Mouse (Mus musculus) kidney, embryonic 14.5 days (tissue): ENCODE measurements around the gene Desi1. TPM values are rescaled to one million over a fixed set of nuclear protein-coding genes. Genes with fewer than 3 reads are reported as not detected.

Experiments
- ATAC-seq: fragments of 200-750 bp; cut with Nextera tagmentation; 2 replicates; pipeline ENCODE4 v1.8.0; 2017; ENCODE audit warnings: moderate number of reproducible peaks, mild to moderate bottlenecking, moderate TSS enrichment, moderate library complexity; ENCODE audit not compliant: low FRiP score, low TSS enrichment
- H3K27ac ChIP-seq: fragments of 300-500 bp; sonication (generic); 2 replicates; pipeline ENCODE4 v1.5.1; 2014; ENCODE audit warnings: low read depth, mild to moderate bottlenecking, low read length, moderate library complexity, mixed read lengths
- H3K27me3 ChIP-seq: fragments of 300-500 bp; sonication (generic); 2 replicates; pipeline ENCODE4 v1.6.1; 2014; ENCODE audit warnings: mild to moderate bottlenecking, low read length; ENCODE audit not compliant: control insufficient read depth, insufficient read depth
- H3K36me3 ChIP-seq: fragments of 300-500 bp; sonication (generic); 2 replicates; pipeline ENCODE4 v1.6.1; 2014; ENCODE audit warnings: low read length, mixed read lengths; ENCODE audit not compliant: control insufficient read depth, insufficient read depth
- H3K4me1 ChIP-seq: fragments of 300-500 bp; sonication (generic); 2 replicates; pipeline ENCODE4 v1.6.1; 2014; ENCODE audit warnings: low read length, mixed read lengths; ENCODE audit not compliant: control insufficient read depth, insufficient read depth
- H3K4me2 ChIP-seq: fragments of 300-500 bp; sonication (generic); replicated peaks from 2 replicates; pipeline ENCODE4 v1.6.1; 2014; ENCODE audit warnings: low read depth, mild to moderate bottlenecking, low read length
- H3K4me3 ChIP-seq: fragments of 300-500 bp; sonication (generic); 2 replicates; pipeline ENCODE4 v1.5.1; 2014; ENCODE audit warnings: mild to moderate bottlenecking, low read length
- H3K9ac ChIP-seq: fragments of 300-500 bp; sonication (generic); 2 replicates; pipeline ENCODE4 v1.6.1; 2014; ENCODE audit warnings: low read depth, mild to moderate bottlenecking, low read length, moderate library complexity
- H3K9me3 ChIP-seq: fragments of 300-500 bp; sonication (generic); 2 replicates; pipeline ENCODE4 v1.6.1; 2016; ENCODE audit warnings: low read length; ENCODE audit not compliant: control insufficient read depth
- WGBS: fragments of 180-500 bp; shearing (Covaris S2); extraction: QIAGEN DNeasy Blood & Tissue Kit; methylation state at CpG from one replicate; pipeline ENCODE4 v1.1.7; 2014; 5-methylcytosine and 5-hydroxymethylcytosine counted together
- polyA plus RNA-seq: library from polyadenylated mRNA; unstranded; fragments of >200 nt; fragmentation: Nextera tagmentation; extraction: Ambion mirVana; gene quantifications from 2 replicates; pipeline ENCODE4 v1.2.1, GENCODE M21; 2014

Gene Desi1
- polyA plus RNA-seq: 18.9 and 33.0 TPM in 2 replicates

GRCm38 (mm10) chr15:82033762-82034161, at the start of gene Desi1:
Gene Desi1, minus strand, starts transcription at chr15:82033862.
- no peak within 1 kb of the TSS for H3K9ac ChIP-seq
- ATAC-seq: no peak
- no peaks in the 10 kb centered on the region for H3K9me3 ChIP-seq
- no peak within 1 kb of the TSS for H3K27ac ChIP-seq
- H3K4me3 ChIP-seq: no peak within 1 kb of the TSS
- peaks cover 66% of the 10 kb centered on the region for H3K36me3 ChIP-seq
- WGBS: 85% methylated on average over 4 of the region's 4 CpGs
- H3K4me2 ChIP-seq: no peak within 1 kb of the TSS
- H3K4me1 ChIP-seq: no peaks in the 10 kb centered on the region
- H3K27me3 ChIP-seq: no peaks in the 10 kb centered on the region

- Histone ChIP-seq H3K4me3 (no peak overlapping the region), H3K9me3 (no peaks in the 10 kb centered on the region), H3K4me2 (no peak overlapping the region), H3K27ac (no peak overlapping the region), H3K27me3 (no peaks in the 10 kb centered on the region), H3K36me3 (no peaks in the 10 kb centered on the region), H3K9ac (no peak overlapping the region), H3K4me1 (no peaks in the 10 kb centered on the region)
- ATAC-seq: no peak
- WGBS: 38% methylated on average over 7 of the region's 7 CpGs
Measured at GRCm38 (mm10) chr15:82081161-82081560, 47.5 kb upstream of the Desi1 start.

DNA sequence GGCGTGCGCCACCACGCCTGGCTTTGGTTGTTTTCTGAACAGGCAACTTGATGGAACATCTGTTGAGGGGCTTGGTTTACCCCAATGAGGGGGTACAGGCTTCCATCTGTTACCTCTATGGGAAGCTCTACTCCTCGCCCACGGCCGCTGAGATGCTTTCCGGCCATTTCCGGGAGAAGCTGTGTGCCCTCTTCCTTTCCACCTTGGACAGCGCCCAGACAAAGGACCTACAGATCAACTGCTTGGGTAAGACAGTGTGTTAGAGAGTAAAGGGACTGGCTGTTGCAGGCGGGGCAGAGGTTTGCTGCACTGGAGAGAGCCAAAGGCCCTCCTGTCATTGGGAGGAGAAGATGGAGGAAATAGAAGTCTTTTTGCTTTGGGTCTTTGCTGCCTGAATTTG, 46.2 kb upstream of the Desi1 start:
- no peak overlapping the region for H3K4me3 ChIP-seq

GRCm38 (mm10) chr15:82073490-82073889, 39.8 kb upstream of the Desi1 start:
- Histone ChIP-seq H3K36me3 (no peaks in the 10 kb centered on the region), H3K9me3 (no peaks in the 10 kb centered on the region), H3K27me3 (peaks cover 22% of the 10 kb centered on the region), H3K4me3 (no peak overlapping the region), H3K27ac (no peak overlapping the region), H3K4me1 (no peaks in the 10 kb centered on the region), H3K4me2 (no peak overlapping the region), H3K9ac (no peak overlapping the region)
- WGBS: 87% methylated on average over 7 of the region's 7 CpGs
- ATAC-seq: no peak

More for the DNA sequence above, 46.2 kb upstream of the Desi1 start:
- ATAC-seq: no peak
- H3K27ac ChIP-seq: no peak overlapping the region
- H3K9me3 ChIP-seq: no peaks in the 10 kb centered on the region
- no peaks in the 10 kb centered on the region for H3K4me1 ChIP-seq
- no peak overlapping the region for H3K9ac ChIP-seq
- no peaks in the 10 kb centered on the region for H3K27me3 ChIP-seq
- WGBS: 61% methylated on average over 10 of the region's 10 CpGs
- H3K4me2 ChIP-seq: no peak overlapping the region
- H3K36me3 ChIP-seq: no peaks in the 10 kb centered on the region

GRCm38 (mm10) chr15:82071816-82072469, 38.3 kb upstream of the Desi1 start:
- Histone ChIP-seq H3K27me3 (peaks cover 22% of the 10 kb centered on the region), H3K4me3 (no peak overlapping the region)
- WGBS: 91% methylated on average over 26 of the region's 26 CpGs

DNA sequence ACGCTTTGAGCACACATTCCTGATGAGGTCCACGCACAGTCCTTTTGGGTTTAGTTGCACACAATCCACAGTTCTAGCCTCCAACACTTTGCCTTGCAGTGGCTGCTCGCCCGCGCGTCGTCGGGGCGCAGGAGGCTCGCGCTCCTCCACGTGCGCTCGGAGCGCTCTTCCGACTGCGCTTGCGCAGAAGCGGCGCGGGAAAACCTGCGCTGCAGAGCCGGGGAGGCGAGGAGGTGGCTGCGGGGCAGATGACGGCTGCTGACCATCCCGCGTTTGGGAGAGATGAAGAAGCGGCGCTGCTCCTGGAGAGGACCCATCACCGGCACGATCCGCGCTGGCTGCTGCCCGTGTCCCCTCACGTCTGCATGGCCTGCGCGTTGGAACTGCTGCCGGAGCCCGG, 36.2 kb upstream of the Desi1 start, which contains the start of gene Mei1:
Mei1 (plus strand) TSS at position 99 of the 400 bp plus-strand sequence.
- Histone ChIP-seq H3K4me3 (peak within 1 kb of the TSS; percentile 17), H3K27me3 (peaks cover 22% of the 10 kb centered on the region), H3K4me1 (no peaks in the 10 kb centered on the region), H3K9me3 (no peaks in the 10 kb centered on the region), H3K4me2 (peak within 1 kb of the TSS; percentile 29), H3K27ac (no peak within 1 kb of the TSS), H3K36me3 (no peaks in the 10 kb centered on the region), H3K9ac (peak within 1 kb of the TSS; percentile 12; the same call in 1 of the 2 replicates)
- ATAC-seq: no peak
- WGBS: 25% methylated on average over 40 of the region's 40 CpGs

More at GRCm38 (mm10) chr15:82071816-82072469, 38.3 kb upstream of the Desi1 start:
- Histone ChIP-seq H3K36me3 (no peaks in the 10 kb centered on the region), H3K9me3 (no peaks in the 10 kb centered on the region), H3K4me2 (no peak overlapping the region), H3K4me1 (no peaks in the 10 kb centered on the region), H3K27ac (no peak overlapping the region), H3K9ac (no peak overlapping the region)
- ATAC-seq: no peak

DNA sequence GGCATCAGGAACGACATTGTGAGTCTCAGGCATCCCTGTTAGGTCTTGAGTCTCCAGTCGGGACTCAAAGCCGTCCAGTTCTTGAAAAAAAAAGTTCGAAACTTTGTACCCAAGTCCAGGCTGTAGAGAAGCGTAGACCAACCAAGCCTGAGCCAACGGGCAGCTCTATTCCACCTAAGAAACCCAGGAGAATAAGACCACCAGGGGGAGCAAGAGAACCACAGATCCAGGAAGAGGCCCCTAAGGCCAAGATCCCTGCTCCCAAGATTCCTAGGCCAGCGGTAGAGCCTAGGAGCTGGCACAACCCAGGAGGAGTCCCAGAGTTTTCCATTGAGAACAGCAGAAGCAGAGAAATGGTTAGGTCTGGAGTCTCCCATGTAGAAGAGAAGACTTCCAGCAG, 31.8 kb upstream of the Desi1 start:
- peaks cover 31% of the 10 kb centered on the region for H3K27me3 ChIP-seq
- H3K4me3 ChIP-seq: no peak overlapping the region
- 15% methylated on average over 7 of the region's 7 CpGs for WGBS
- H3K4me1 ChIP-seq: no peaks in the 10 kb centered on the region
- H3K9me3 ChIP-seq: no peaks in the 10 kb centered on the region
- peak; percentile 35; the same call in 1 of the 2 replicates for ATAC-seq
- H3K9ac ChIP-seq: peak overlapping the region; percentile 23; the same call in 1 of the 2 replicates
- H3K4me2 ChIP-seq: no peak overlapping the region
- H3K27ac ChIP-seq: no peak overlapping the region
- H3K36me3 ChIP-seq: no peaks in the 10 kb centered on the region

GRCm38 (mm10) chr15:82063909-82064308, 30.2 kb upstream of the Desi1 start:
- Histone ChIP-seq H3K4me2 (no peak overlapping the region), H3K4me1 (no peaks in the 10 kb centered on the region), H3K9me3 (no peaks in the 10 kb centered on the region), H3K4me3 (no peak overlapping the region), H3K36me3 (no peaks in the 10 kb centered on the region), H3K27ac (no peak overlapping the region), H3K9ac (no peak overlapping the region), H3K27me3 (peaks cover 17% of the 10 kb centered on the region)
- WGBS: 44% methylated on average over 14 of the region's 14 CpGs
- no peak for ATAC-seq

DNA sequence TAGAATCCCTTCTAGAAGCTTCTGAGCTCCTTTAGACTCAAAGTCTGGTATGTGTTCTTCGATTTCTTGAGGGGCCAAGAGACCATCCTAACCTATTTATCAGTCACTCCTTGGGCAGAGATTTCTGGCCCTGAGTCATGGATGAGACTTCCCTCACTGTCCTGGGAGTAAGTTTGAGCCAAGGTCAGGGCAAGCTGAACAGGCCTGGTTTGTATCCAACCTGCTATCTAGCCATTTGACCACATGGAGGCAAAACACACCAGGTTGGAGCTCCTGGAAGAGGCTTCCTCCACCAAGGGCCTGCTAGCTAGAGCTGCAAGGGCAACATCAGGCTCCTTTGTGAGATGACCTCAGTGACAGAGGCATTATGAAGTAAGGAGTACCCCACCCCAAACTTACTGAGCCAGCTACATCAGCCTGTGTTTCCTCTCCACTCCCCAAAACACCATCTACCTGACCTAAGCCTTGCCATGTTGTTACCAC, 25.1 kb upstream of the Desi1 start, which contains the start of gene 4930407I10Rik:
4930407I10Rik (plus strand) TSS at position 433 of the 483 bp plus-strand sequence.
- Histone ChIP-seq H3K36me3 (no peaks in the 10 kb centered on the region), H3K27me3 (peaks cover 9% of the 10 kb centered on the region; the same call in 1 of the 2 replicates), H3K4me3 (no peak within 1 kb of the TSS), H3K4me1 (no peaks in the 10 kb centered on the region), H3K27ac (no peak within 1 kb of the TSS), H3K9me3 (no peaks in the 10 kb centered on the region), H3K9ac (no peak within 1 kb of the TSS), H3K4me2 (no peak within 1 kb of the TSS)
- 82% methylated on average over 1 of the region's 1 CpGs for whole genome bisulfite sequencing
- ATAC-seq: no peak
